Mouse (Mus musculus): Measurements from ENCODE around the gene Ssh1.

Gene Ssh1

GRCm38 (mm10) chr5:113992339-113992831 is 1.3 kb downstream of the Ssh1 start:
- DNase-seq, result no peak

- DNase-seq, result no peak
Measured at GRCm38 (mm10) chr5:113991141-113991540, 2.6 kb downstream of the Ssh1 start.

GRCm38 (mm10) chr5:113990593-113990992 is 3.1 kb downstream of the Ssh1 start:
- no peak for DNase-seq

GRCm38 (mm10) chr5:113989437-113990024 is 4.2 kb downstream of the Ssh1 start:
- no peak for DNase-seq

- DNase-seq, result no peak
Measured at GRCm38 (mm10) chr5:113986182-113986961, 7.3 kb downstream of the Ssh1 start.

GRCm38 (mm10) chr5:113985737-113986136 is 8.0 kb downstream of the Ssh1 start:
- no peak for DNase-seq

GRCm38 (mm10) chr5:113984025-113984740 is 9.5 kb downstream of the Ssh1 start:
- DNase-seq, result no peak

- no peak for DNase-seq
Measured at GRCm38 (mm10) chr5:113983541-113983940, 10.2 kb downstream of the Ssh1 start.

GRCm38 (mm10) chr5:113981843-113982242 is 11.9 kb downstream of the Ssh1 start:
- DNase-seq, result no peak

GRCm38 (mm10) chr5:113981171-113981570 is 12.5 kb downstream of the Ssh1 start:
- DNase-seq, result no peak

- no peak for DNase-seq
Measured at GRCm38 (mm10) chr5:113980511-113980910, 13.2 kb downstream of the Ssh1 start.

GRCm38 (mm10) chr5:113977309-113977708 is 16.4 kb downstream of the Ssh1 start:
- no peak for DNase-seq

GRCm38 (mm10) chr5:113976597-113976996 is 17.1 kb downstream of the Ssh1 start:
- DNase-seq, result no peak

GRCm38 (mm10) chr5:113975538-113976215 is 18.0 kb downstream of the Ssh1 start:
- no peak for DNase-seq

GRCm38 (mm10) chr5:113974576-113974975 is 19.1 kb downstream of the Ssh1 start:
- DNase-seq, result no peak

GRCm38 (mm10) chr5:113973790-113974189 is 19.9 kb downstream of the Ssh1 start:
- DNase-seq, result no peak

GRCm38 (mm10) chr5:113972589-113973515 is 20.8 kb downstream of the Ssh1 start:
- no peak for DNase-seq

- no peak for DNase-seq
Measured at GRCm38 (mm10) chr5:113971434-113971960, 22.2 kb downstream of the Ssh1 start.

GRCm38 (mm10) chr5:113968371-113968770 is 25.3 kb downstream of the Ssh1 start:
- DNase-seq, result no peak

GRCm38 (mm10) chr5:113966452-113967150 is 27.1 kb downstream of the Ssh1 start:
- no peak for DNase-seq

- peak; percentile 61 for DNase-seq
Measured at GRCm38 (mm10) chr5:113965659-113966185, 28.0 kb downstream of the Ssh1 start.
